Mouse (Mus musculus): ENCODE results near the gene Stk32c. TPM values are rescaled to one million over a fixed set of nuclear protein-coding genes. Genes with fewer than 3 reads are reported as not detected.

Stk32c gene
- total RNA-seq, 1 experiment from 2014 or later = 8.6 TPM

DNA sequence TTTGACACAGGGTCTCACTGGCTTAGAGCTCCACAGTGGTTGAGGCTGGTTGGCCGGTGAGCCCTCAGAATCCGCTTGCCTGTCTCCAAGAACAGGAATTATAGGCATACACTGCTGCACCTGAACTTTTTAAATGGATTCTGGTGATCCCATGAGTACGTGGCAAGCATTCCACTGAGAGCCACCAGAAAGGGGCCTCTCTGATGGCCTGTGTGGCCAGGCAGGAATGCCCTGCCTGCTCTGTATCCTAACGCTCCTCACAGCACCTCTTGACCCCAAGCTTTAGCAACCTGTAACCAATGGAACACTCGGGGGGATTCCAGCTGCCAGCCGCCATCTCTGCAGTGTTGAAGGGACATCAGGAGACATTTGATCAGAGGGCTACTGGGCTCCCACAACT, 1.3 kb downstream of the Stk32c start:
- ATAC-seq (replicated peaks; ENCODE audit: insufficient number of reproducible peaks, low FRiP score, low TSS enrichment, poor library complexity, severe bottlenecking) = no peak

- ATAC-seq (replicated peaks; ENCODE audit: insufficient number of reproducible peaks, low FRiP score, low TSS enrichment, poor library complexity, severe bottlenecking) = no peak
Observed at GRCm38 (mm10) chr7:139208773-139209095, 4.4 kb downstream of the Stk32c start.

DNA sequence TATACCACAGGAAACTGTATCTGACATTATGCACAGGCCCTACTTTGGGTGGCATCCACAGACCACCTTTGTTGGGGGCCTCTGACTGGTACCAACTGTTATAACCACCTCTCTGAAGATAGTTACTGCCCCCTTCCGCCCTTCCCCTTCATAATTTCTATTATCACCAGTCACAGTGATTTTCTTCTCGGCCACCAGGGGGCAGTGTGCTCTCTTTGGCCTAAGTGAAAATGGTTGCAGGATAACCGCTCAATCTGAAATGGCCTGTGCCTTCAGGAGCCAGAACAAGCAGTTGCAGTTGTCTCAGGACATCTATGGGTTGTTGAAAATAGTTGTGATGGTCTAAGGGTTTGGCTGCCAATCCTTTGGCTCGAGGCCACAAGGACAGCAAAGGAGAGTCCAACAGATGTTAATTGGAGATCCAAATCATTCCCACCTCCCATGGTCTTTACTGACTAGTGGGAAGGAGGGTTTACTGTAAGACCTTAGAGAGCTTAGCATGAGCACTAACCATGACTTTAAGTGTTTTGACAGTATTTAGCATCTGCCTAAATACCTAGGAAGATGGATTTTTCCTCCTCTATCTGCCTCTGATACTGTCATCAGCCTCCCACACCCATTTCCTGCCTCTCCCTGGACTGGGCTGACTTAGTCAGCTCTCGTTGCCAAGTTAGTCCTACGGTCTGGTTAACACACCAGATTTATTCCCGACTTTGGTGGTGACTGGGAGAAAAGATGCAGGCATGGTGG, 4.9 kb downstream of the Stk32c start:
- peak; percentile 72 for ATAC-seq (replicated peaks; ENCODE audit: insufficient number of reproducible peaks, low FRiP score, low TSS enrichment, poor library complexity, severe bottlenecking)

DNA sequence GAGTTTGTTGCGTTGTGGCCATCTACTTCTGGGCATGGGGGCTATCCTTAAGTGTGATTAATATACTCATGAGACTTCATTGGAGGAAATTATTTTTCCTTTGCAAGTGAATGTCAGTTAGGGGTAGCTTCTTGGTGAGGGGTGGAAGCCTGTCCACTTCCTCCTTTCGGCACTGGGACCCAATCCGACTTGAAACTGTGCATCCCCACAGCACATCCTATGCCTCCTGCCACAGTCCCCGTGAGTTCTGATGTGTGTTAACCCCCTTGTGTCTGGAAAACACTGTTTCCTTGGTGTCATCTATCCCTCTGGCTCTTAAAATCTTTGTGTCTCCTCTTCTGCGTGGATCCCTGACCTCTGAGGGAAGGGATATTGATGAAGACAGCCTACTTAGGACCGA, 11.9 kb downstream of the Stk32c start:
- ATAC-seq (replicated peaks; ENCODE audit: insufficient number of reproducible peaks, low FRiP score, low TSS enrichment, poor library complexity, severe bottlenecking) = no peak

GRCm38 (mm10) chr7:139200108-139200507, 13.0 kb downstream of the Stk32c start:
- ATAC-seq (replicated peaks; ENCODE audit: insufficient number of reproducible peaks, low FRiP score, low TSS enrichment, poor library complexity, severe bottlenecking) = no peak

GRCm38 (mm10) chr7:139197022-139197421, 16.1 kb downstream of the Stk32c start:
- ATAC-seq (replicated peaks; ENCODE audit: insufficient number of reproducible peaks, low FRiP score, low TSS enrichment, poor library complexity, severe bottlenecking) = no peak

DNA sequence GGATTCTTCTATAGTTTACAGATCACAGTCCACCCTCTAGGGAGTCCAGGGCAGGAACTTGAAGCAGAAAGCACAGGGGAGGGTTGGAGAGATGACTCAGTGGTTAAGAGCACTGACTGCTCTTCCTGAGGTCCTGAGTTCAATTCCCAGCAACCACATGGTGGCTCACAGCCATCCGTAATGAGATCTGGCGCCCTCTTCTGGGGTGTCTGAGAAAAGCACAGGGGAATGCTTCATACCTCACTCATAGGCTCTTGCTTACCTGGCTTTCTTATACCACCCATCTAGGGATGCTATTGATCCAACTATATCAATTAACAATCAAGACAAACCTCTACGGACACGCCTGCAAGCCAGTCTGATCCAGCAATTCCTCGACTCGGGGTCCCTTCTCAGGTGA, 21.5 kb downstream of the Stk32c start:
- no peak for ATAC-seq (replicated peaks; ENCODE audit: insufficient number of reproducible peaks, low FRiP score, low TSS enrichment, poor library complexity, severe bottlenecking)

DNA sequence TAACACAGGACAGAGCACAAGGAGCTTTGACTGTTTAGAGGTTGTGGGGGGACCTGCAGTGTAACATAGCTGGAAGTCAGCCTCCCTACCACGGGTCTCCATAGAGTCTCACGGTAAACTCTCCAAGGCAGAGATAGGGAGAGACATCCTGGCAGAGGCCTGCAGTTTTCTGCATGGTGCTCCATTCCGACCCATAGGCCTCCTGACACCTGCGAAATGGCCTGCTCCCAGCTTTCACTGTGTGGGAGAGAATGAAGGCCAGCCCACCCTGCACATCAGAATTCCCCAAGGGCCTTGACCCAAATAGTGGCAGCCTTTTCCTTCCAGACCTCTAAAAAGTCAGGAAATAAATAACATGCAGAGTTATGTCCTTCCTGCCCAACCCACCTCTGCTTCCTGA, 22.5 kb downstream of the Stk32c start:
- ATAC-seq (replicated peaks; ENCODE audit: insufficient number of reproducible peaks, low FRiP score, low TSS enrichment, poor library complexity, severe bottlenecking) = no peak

DNA sequence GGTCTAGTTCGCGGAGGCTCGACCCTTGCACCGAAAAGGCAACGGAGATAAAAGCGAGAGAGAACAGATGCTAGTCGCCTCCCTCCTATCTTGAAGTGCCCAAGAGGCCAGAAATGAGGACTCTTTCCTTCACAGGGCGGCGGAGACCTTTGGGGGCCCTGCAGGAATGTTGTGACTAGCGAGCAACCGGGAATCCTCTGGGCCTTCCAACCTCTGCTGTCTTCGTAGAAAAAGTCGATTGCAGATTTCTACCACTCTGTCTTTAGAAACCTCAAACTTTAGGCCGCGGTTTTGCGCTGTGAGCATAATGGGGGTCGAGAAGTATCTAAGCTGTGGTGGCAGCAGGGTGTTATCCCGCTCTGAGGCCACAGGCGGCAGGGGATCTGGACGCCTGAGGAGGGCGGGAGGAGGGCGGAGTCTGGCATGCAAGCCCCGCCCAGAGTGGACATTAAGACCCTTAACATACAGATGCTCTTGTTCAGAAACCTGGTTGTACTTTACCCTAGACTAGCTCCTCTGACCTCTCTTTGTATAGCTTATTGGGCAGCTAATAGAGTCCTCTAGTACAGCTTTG, 24.4 kb downstream of the Stk32c start:
- ATAC-seq (replicated peaks; ENCODE audit: insufficient number of reproducible peaks, low FRiP score, low TSS enrichment, poor library complexity, severe bottlenecking) = no peak

- ATAC-seq (replicated peaks; ENCODE audit: insufficient number of reproducible peaks, low FRiP score, low TSS enrichment, poor library complexity, severe bottlenecking) = 0 out of 2 replicates have a peak, but pooled peaks have one; percentile 50
Observed at GRCm38 (mm10) chr7:139187771-139188633, 25.1 kb downstream of the Stk32c start.

DNA sequence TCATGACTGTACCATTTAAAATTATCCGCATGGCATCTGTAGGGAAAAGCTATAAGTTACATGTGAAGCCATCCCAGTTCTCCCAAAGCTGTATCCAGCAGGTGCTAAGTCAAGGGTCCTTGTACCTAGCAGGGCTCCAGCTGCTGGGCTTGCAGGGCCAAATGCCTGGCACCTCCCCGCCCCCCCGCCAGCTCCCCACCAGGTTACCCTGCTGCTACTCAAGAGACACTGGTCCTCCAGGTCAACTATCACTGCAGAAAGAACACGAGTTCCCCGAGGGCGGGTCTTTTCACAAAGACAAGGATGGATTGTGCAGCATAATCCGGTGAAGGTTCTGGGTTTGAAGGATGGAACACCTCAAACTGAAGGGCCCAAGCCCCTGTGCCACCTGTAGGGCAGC, 25.8 kb downstream of the Stk32c start:
- ATAC-seq (replicated peaks; ENCODE audit: insufficient number of reproducible peaks, low FRiP score, low TSS enrichment, poor library complexity, severe bottlenecking) = no peak

GRCm38 (mm10) chr7:139186436-139186835, 26.7 kb downstream of the Stk32c start:
- ATAC-seq (replicated peaks; ENCODE audit: insufficient number of reproducible peaks, low FRiP score, low TSS enrichment, poor library complexity, severe bottlenecking) = no peak

DNA sequence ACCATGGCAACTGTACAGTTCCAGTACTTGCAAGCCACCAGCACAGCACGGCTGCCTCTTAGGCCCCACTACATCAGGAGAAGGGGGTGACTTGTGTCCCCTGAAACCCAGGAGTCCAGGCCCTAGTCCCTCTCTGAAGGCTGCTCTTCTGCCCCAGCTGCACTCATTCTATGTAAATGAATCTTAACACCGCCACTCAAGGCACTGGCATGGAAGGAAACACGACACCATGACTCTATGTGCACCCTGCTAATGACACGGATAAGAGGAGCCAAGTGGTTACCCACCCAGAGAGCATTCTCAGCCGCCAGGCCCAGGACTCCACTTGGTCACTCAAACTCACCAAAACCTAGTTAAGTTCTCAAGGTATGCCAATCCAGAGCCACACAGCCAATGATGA, 27.1 kb downstream of the Stk32c start:
- ATAC-seq (replicated peaks; ENCODE audit: insufficient number of reproducible peaks, low FRiP score, low TSS enrichment, poor library complexity, severe bottlenecking) = no peak

- no peak for ATAC-seq (replicated peaks; ENCODE audit: insufficient number of reproducible peaks, low FRiP score, low TSS enrichment, poor library complexity, severe bottlenecking)
Observed at GRCm38 (mm10) chr7:139184846-139185245, 28.3 kb downstream of the Stk32c start.

DNA sequence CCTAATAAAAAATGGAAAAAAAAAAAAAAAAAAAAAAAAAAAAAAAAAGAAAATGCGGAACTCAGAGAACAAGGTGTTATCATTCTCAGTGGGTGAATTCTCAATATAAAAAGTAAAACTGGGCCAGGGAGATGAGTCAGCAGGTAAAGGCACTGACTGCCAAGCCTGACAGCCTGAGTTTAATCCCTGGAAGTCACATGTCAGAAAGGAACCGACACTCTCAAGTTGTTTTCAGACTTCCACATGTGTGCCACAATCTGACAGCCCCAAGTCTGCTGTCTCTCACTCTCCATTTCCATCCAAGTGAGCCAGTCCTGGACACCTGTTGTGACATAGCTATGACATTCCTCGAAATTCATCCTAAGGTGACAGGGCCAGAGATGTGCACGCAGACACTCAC, 28.7 kb downstream of the Stk32c start:
- no peak for ATAC-seq (replicated peaks; ENCODE audit: insufficient number of reproducible peaks, low FRiP score, low TSS enrichment, poor library complexity, severe bottlenecking)

- ATAC-seq (replicated peaks; ENCODE audit: insufficient number of reproducible peaks, low FRiP score, low TSS enrichment, poor library complexity, severe bottlenecking) = no peak
Observed at GRCm38 (mm10) chr7:139180058-139180457, 33.0 kb downstream of the Stk32c start.

- no peak for ATAC-seq (replicated peaks; ENCODE audit: insufficient number of reproducible peaks, low FRiP score, low TSS enrichment, poor library complexity, severe bottlenecking)
Observed at GRCm38 (mm10) chr7:139179299-139179698, 33.8 kb downstream of the Stk32c start.

DNA sequence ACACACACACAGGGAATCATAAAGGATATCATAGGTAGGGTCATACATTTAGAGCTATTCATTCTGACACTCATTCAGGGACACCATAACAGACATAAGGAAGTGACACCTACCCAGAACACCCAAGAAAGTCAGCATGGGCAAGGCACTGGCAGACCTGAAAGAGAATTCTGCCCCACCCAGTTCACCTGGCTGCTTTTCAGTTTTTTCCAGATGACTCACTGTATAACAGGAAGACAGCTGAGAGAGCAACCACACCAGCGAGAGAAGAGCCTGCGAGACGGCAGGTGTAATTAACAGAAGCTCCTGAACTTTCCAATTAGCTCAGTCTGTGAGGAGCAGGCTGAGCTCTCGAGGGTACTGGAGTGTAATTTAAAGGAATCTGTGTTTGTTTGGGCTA, 44.0 kb downstream of the Stk32c start:
- no peak for ATAC-seq (replicated peaks; ENCODE audit: insufficient number of reproducible peaks, low FRiP score, low TSS enrichment, poor library complexity, severe bottlenecking)

- ATAC-seq (replicated peaks; ENCODE audit: insufficient number of reproducible peaks, low FRiP score, low TSS enrichment, poor library complexity, severe bottlenecking) = no peak
Observed at GRCm38 (mm10) chr7:139164410-139164809, 48.7 kb downstream of the Stk32c start.

GRCm38 (mm10) chr7:139158956-139159355, 54.2 kb downstream of the Stk32c start:
- ATAC-seq (replicated peaks; ENCODE audit: insufficient number of reproducible peaks, low FRiP score, low TSS enrichment, poor library complexity, severe bottlenecking) = no peak

All from monocyte, adult 5-6 weeks (primary cell).